Mouse (Mus musculus) forebrain, embryonic 15.5 days (tissue): ENCODE data around the gene Adora2b. TPM values are rescaled to one million over a fixed set of nuclear protein-coding genes. Genes with fewer than 3 reads are reported as not detected.

ENCODE experiments used
- ATAC-seq: fragments of 200-750 bp; cut with Nextera tagmentation; replicated peaks from 2 replicates; pipeline ENCODE4 v1.8.0; 2017; ENCODE audit warnings: mild to moderate bottlenecking, moderate TSS enrichment, moderate library complexity
- H3K27ac ChIP-seq: fragments of 300-500 bp; sonication (generic); replicated peaks from 2 replicates; pipeline ENCODE4 v1.5.1; 2015; ENCODE audit warnings: mild to moderate bottlenecking, inconsistent platforms
- H3K27me3 ChIP-seq: fragments of 300-500 bp; sonication (generic); 2 replicates; pipeline ENCODE4 v1.6.1; 2015; ENCODE audit warnings: inconsistent platforms
- H3K36me3 ChIP-seq: fragments of 300-500 bp; sonication (generic); 2 replicates; pipeline ENCODE4 v1.6.1; 2015; ENCODE audit warnings: mild to moderate bottlenecking, inconsistent platforms
- H3K4me1 ChIP-seq: fragments of 300-500 bp; sonication (generic); 2 replicates; pipeline ENCODE4 v1.6.1; 2015; ENCODE audit warnings: inconsistent platforms
- H3K4me2 ChIP-seq: fragments of 300-500 bp; sonication (generic); replicated peaks from 2 replicates; pipeline ENCODE4 v1.6.1; 2015; ENCODE audit warnings: mild to moderate bottlenecking, inconsistent platforms
- H3K4me3 ChIP-seq: fragments of 300-500 bp; sonication (generic); 2 replicates; pipeline ENCODE4 v1.5.1; 2015; ENCODE audit warnings: mild to moderate bottlenecking, inconsistent platforms
- H3K9ac ChIP-seq: fragments of 300-500 bp; sonication (generic); replicated peaks from 2 replicates; pipeline ENCODE4 v1.6.1; 2015; ENCODE audit warnings: mild to moderate bottlenecking, inconsistent platforms
- H3K9me3 ChIP-seq: fragments of 300-500 bp; sonication (generic); 2 replicates; pipeline ENCODE4 v1.6.1; 2016; ENCODE audit warnings: inconsistent platforms
- WGBS: fragments of 180-500 bp; shearing (Covaris S2); methylation state at CpG from one replicate; pipeline ENCODE4 v1.1.7; 2015; ENCODE audit warnings: mixed read lengths; 5-methylcytosine and 5-hydroxymethylcytosine counted together
- polyA plus RNA-seq: library from polyadenylated mRNA; unstranded; fragments of >200 nt; fragmentation: Nextera tagmentation; extraction: Ambion mirVana; gene quantifications from 2 replicates; pipeline ENCODE4 v1.2.1, GENCODE M21; 2015

Gene Adora2b
- polyA plus RNA-seq, 1 experiment from 2014 or later = 2.4 TPM

DNA sequence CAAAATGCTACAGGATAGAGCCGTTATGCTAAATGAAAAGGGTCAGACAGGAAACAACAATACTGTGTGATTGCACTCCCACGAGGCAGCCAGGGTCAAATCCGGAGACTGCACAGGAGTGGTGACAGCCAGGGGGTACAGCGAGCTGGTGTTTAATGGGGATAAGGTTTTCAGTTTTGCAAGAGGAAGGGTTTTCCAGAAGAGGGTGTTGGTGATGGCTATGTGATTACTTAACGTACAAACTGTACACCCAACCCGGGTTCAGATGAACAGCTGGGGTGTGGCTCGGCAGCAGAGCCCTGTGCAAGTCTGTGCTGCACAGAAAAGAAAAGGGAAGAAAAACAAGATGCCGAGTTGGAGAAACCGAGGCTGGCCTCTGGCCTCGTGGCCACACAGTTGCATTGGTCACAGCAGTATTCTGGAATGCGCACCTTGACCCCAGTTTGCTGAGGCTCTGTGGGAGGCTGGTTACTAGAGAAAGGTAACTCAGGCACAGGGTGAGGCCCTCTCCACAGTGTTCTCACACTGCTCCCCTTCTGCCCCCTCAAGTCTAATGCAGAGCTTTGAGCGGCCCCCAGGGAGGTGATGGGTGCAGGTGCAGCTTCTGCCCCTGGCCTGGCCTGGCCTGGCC, 8.0 kb upstream of the Adora2b start:
- no peaks in the 10 kb centered on the region for H3K9me3 ChIP-seq
- H3K9ac ChIP-seq = no peak overlapping the region
- H3K27ac ChIP-seq = no peak overlapping the region
- no peak overlapping the region for H3K4me3 ChIP-seq
- 84% methylated on average over 12 of the region's 12 CpGs for WGBS
- no peak for ATAC-seq
- H3K36me3 ChIP-seq = no peaks in the 10 kb centered on the region
- no peaks in the 10 kb centered on the region for H3K27me3 ChIP-seq
- no peaks in the 10 kb centered on the region for H3K4me1 ChIP-seq
- H3K4me2 ChIP-seq = no peak overlapping the region

DNA sequence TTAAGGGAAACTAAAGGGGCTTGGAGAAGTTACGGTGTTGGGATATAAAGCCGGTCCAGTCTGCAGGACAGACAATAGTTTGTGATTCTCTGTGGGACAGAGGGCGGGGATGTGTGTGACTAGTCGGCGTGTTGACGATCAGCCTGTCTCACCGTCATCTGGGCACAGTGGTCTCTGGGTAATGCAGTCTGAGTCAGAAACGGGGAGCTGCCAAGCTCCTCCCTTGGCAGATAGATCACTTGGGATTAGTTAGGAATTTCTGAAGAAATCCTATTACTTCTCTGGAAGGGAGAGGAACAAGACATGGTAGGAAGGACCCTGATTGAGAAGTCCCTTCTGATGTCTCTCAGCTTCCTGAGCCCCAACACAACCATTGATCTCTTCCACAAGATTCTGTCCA, 4.9 kb upstream of the Adora2b start:
- 87% methylated on average over 8 of the region's 8 CpGs for WGBS
- Histone ChIP-seq H3K27me3 (peaks cover 5% of the 10 kb centered on the region), H3K9me3 (no peaks in the 10 kb centered on the region), H3K27ac (no peak overlapping the region), H3K4me3 (no peak overlapping the region), H3K36me3 (no peaks in the 10 kb centered on the region), H3K4me2 (no peak overlapping the region), H3K4me1 (peaks cover 8% of the 10 kb centered on the region; the same call in 1 of the 2 replicates), H3K9ac (no peak overlapping the region)
- ATAC-seq = no peak

DNA sequence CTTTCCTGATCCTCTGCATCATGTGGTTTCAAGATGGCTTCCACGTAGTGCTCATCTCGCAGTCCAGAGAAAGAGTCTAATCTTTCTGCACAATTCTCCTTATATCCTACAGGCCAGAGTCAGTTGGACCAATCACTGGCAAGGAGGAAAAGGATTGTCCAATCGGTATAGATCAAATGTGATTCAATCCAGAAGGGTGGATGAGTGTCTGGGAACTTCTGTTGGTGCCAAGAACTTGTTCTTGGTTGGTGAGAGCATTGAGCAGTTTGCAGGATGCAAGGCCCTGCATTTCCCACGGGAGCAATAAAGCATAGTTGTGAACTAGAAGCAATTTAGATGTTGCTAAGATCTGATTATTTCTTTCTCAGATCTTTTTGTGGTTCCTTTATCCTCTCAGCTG, 4.3 kb upstream of the Adora2b start:
- H3K9ac ChIP-seq = no peak overlapping the region
- H3K27me3 ChIP-seq = peaks cover 11% of the 10 kb centered on the region
- ATAC-seq = no peak
- H3K4me3 ChIP-seq = no peak overlapping the region
- H3K9me3 ChIP-seq = no peaks in the 10 kb centered on the region
- H3K27ac ChIP-seq = no peak overlapping the region
- WGBS = 85% methylated on average over 4 of the region's 4 CpGs
- H3K4me1 ChIP-seq = peaks cover 13% of the 10 kb centered on the region
- no peaks in the 10 kb centered on the region for H3K36me3 ChIP-seq
- no peak overlapping the region for H3K4me2 ChIP-seq

DNA sequence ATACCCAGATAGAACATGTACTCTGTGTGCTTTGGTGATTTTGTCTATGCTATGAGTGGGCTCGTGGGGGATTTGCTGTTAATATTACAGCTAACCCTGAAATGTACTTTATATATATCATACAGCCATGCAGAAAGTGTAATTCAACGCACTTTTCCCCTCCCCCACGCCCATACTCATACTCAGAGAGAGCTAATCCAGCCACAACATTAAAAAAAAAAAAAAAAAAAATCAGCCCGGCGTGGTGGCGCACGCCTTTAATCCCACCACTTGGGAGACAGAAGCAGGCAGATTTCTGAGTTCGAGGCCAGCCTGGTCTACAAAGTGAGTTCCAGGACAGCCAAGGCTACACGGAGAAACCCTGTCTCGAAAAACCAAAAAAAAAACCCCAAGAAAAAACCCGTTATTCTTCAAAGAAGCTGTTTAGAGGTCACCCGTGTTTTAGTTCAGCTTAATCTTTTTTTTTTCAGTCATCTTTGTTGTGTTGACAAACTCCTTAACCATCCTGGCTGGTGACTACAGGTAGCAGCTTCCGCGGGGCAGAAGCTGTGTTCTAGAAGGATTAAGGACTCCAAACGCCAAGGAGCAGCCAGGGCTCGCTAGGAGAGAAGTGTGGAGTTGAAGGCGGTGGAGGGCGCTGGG, 904 bp upstream of the Adora2b start:
- H3K9me3 ChIP-seq = no peaks in the 10 kb centered on the region
- no peak overlapping the region for H3K27ac ChIP-seq
- peak overlapping the region; percentile 59 for H3K4me3 ChIP-seq
- H3K4me2 ChIP-seq = peak overlapping the region; percentile 97
- peaks cover 18% of the 10 kb centered on the region for H3K4me1 ChIP-seq
- H3K36me3 ChIP-seq = no peaks in the 10 kb centered on the region
- no peak for ATAC-seq
- H3K27me3 ChIP-seq = peaks cover 29% of the 10 kb centered on the region
- peak overlapping the region; percentile 46; the same call in 1 of the 2 replicates for H3K9ac ChIP-seq
- WGBS = 41% methylated on average over 18 of the region's 18 CpGs

DNA sequence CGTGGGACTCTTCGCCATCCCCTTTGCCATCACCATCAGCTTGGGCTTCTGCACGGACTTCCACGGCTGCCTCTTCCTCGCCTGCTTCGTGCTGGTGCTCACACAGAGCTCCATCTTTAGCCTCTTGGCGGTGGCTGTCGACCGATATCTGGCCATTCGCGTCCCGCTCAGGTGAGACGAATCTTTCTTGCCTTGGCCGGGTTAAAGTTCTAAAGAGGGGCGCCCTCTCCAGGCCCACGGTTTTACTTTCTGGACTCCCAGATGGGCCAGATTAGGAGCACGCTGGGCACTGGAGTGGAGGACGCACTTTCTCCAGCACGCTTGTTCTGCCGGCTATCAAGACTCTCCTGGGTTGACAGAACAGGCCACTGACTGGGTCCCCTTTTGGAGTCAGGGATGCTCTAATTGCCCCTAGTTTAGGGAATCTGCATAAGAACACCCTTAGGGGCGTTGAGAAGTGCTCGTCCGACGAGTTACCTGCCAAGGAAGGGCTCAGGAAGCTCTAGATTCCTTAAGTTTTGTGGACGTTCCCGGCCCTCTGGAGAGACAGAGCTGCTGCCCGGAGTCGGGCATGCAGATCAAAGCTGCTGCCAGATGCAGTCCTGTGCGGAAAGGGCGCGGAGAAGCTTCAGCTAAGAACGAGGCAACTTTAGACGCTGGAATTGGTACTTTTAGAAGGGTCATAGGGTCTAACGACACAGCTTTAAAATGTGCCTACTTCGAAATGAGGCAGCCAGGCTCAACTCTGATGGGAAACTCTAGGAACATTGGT, 668 bp downstream of the Adora2b start:
- Histone ChIP-seq H3K4me1 (peaks cover 18% of the 10 kb centered on the region), H3K4me3 (peak overlapping the region; percentile 59), H3K36me3 (no peaks in the 10 kb centered on the region), H3K27ac (no peak overlapping the region), H3K27me3 (peaks cover 29% of the 10 kb centered on the region), H3K4me2 (peak overlapping the region; percentile 97), H3K9ac (peak overlapping the region; percentile 46), H3K9me3 (no peaks in the 10 kb centered on the region)
- peak; percentile 44 for ATAC-seq
- 3% methylated on average over 35 of the region's 35 CpGs for WGBS

DNA sequence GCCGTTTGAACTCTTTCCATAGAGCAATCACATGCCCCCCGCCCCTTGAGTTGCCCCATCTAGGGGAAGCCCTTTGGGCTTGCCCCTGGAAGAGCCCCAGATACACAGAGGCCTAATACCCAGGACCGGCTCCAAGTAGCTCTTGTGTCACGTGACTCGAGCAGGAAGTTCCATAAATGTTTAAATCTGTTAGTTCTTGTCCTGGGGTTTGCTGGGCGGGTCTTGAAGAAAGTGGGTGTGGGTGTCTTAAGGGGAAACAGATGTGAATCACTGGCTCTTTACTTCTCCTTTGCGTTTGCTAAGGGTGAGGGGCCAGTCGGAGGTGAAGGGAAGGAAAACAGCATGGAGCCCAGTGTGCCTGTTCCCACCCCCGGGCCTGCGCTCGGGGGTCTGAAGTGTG, 2.3 kb downstream of the Adora2b start:
- Histone ChIP-seq H3K4me2 (no peak overlapping the region), H3K4me3 (no peak overlapping the region), H3K27me3 (peaks cover 29% of the 10 kb centered on the region), H3K9me3 (no peaks in the 10 kb centered on the region), H3K4me1 (peaks cover 18% of the 10 kb centered on the region), H3K36me3 (no peaks in the 10 kb centered on the region), H3K27ac (no peak overlapping the region), H3K9ac (no peak overlapping the region)
- no peak for ATAC-seq
- WGBS = 78% methylated on average over 11 of the region's 11 CpGs

DNA sequence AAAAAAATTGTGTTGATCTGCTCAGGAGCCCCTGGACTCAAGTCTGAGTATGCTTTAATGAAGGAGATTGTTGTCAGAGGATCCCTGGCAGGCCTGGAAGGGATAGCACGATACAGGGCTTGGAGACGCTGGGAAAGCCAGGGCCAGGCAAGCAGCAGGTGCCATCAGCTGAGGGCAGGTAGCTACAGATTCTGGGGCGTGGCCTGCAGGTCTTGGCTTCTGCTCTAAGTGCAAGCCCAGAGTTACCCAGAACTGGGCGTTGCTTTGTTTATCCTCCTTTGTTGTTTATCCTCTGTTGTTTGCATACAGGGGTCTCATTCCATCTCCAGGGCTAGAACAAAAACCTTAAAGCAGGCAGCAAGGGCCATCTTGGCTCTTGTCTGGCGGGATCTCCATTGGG, 4.6 kb downstream of the Adora2b start:
- H3K4me1 ChIP-seq = peaks cover 15% of the 10 kb centered on the region
- H3K27ac ChIP-seq = no peak overlapping the region
- 81% methylated on average over 5 of the region's 5 CpGs for WGBS
- no peaks in the 10 kb centered on the region for H3K36me3 ChIP-seq
- H3K4me3 ChIP-seq = no peak overlapping the region
- ATAC-seq = no peak
- H3K9ac ChIP-seq = no peak overlapping the region
- no peak overlapping the region for H3K4me2 ChIP-seq
- no peaks in the 10 kb centered on the region for H3K9me3 ChIP-seq
- peaks cover 29% of the 10 kb centered on the region for H3K27me3 ChIP-seq

DNA sequence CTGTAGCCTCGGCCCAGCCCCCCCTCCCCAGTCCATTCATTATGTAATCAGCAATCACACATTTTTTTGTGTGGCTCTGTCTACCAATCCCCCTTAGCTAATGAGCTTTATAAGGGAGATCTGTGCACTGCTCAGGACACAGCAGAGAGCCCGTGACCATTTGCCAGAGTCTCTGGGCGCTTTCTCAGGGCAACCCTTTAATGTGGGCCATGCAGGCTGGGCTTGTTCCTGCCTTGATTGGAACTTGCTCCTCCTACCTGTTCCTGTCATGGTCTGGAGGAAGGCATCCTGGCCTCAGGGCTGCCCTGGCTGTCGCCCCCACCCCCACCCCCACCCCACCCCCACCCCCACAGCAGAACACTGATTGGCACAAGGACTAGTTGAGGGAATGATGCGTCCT, 10.4 kb downstream of the Adora2b start:
- ATAC-seq = no peak
- Histone ChIP-seq H3K4me3 (no peak overlapping the region), H3K27me3 (no peaks in the 10 kb centered on the region), H3K9ac (no peak overlapping the region), H3K27ac (no peak overlapping the region), H3K4me1 (no peaks in the 10 kb centered on the region), H3K36me3 (no peaks in the 10 kb centered on the region), H3K9me3 (no peaks in the 10 kb centered on the region), H3K4me2 (no peak overlapping the region)
- WGBS = 53% methylated on average over 5 of the region's 5 CpGs

DNA sequence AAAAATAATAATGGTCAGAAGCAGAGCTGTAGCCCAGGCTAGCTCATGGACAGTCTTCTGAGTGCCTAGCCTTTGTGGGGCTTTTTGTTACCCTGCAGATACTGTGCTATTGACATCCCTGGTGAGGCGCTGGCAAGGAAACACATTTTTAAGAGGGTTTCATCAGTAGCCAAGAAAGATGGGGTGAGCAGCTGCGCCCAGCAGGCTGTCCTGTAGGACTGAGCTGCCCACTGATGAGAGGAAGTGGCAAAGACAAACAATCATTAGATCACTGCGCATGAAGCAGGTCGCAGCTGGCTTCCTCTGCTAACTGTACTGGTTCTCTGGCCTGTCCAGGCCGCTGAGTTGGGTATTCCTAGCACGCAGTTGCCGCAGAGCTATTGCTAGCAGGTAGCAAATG, 14.8 kb downstream of the Adora2b start:
- 80% methylated on average over 7 of the region's 7 CpGs for WGBS
- Histone ChIP-seq H3K4me3 (no peak overlapping the region), H3K4me2 (no peak overlapping the region), H3K27me3 (no peaks in the 10 kb centered on the region), H3K4me1 (peaks cover 15% of the 10 kb centered on the region), H3K36me3 (no peaks in the 10 kb centered on the region), H3K27ac (no peak overlapping the region), H3K9ac (no peak overlapping the region), H3K9me3 (no peaks in the 10 kb centered on the region)
- ATAC-seq = no peak

DNA sequence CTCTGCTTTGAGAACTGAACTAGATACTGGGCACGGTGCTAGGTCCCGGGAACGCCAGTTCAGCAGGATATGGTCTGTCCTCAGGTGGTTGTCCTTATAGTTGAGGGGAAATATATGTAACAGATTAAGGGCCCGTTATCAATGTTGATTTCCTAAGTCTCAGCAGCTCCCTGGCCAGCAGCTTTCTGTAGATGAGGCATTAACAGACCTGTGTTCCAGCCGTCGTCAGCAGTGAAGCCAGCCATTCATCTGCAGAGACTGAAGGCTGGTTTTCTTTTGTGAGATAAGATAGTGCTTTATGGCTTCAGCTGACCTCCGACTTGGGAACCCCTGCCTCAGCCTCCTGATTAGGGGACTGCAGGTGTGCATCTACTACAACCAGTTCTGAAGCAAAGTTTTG, 15.2 kb downstream of the Adora2b start:
- Histone ChIP-seq H3K4me3 (no peak overlapping the region), H3K9ac (no peak overlapping the region), H3K27me3 (no peaks in the 10 kb centered on the region), H3K9me3 (no peaks in the 10 kb centered on the region), H3K4me1 (peaks cover 15% of the 10 kb centered on the region), H3K4me2 (no peak overlapping the region), H3K27ac (no peak overlapping the region), H3K36me3 (no peaks in the 10 kb centered on the region)
- WGBS = 73% methylated on average over 7 of the region's 7 CpGs
- no peak for ATAC-seq

DNA sequence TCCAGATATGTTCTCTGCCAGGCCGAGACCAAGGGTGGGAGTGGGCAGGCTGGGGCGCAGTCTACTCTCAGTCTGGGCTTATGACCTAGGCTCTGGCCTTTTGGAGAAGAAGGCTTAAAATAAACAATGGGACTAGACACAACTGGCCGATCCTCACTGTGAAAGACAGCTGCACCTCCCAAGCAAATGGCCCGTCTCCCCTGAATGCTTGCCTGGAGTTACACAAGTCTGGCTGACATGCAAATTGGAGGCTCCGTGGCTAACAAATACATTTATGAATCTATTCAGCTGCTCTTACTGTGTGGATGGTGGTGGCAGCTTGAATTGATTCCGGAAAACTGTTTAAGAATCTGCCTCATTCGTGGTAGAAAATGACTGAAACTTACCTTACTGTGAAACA, 16.9 kb downstream of the Adora2b start:
- 60% methylated on average over 7 of the region's 7 CpGs for WGBS
- H3K27ac ChIP-seq = no peak overlapping the region
- no peak for ATAC-seq

DNA sequence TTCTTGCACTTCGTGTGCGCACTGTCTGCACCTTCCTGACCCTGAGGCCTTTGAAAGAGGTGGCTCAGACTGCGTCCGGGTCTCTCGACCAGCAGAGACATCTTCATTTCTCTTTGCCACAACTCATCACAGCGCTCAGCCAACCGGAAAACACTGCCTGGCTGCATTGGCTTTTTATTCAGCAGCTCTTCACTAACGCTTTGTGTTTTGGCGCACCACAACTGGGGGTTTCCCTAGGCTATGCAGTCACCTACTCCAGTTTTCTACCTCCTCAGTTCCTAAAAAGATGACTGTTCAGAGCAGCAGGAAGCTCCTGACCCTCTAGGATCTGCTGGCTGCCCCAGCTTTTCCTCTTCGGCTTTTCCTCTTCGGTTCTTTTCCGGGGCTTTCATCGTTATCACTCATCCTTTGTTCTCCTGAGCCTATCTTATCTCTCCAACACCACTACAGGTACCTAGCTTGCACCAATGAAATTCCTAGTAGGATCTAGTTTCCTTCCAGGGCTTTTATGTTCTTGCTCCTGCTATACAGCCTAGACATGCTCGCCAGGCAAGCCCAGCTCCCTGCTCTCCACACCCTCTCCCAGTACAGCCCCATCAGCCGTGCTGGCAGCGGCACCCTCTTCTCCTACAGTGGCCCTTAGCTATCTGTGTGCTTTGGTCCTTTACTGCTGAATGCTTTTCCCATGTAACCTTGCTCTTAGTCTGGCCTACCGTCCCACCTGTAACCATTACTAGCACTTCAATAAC, 17.9 kb downstream of the Adora2b start:
- Histone ChIP-seq H3K4me2 (no peak overlapping the region), H3K27me3 (no peaks in the 10 kb centered on the region), H3K9me3 (no peaks in the 10 kb centered on the region), H3K4me1 (peaks cover 15% of the 10 kb centered on the region), H3K36me3 (no peaks in the 10 kb centered on the region), H3K27ac (no peak overlapping the region), H3K4me3 (no peak overlapping the region), H3K9ac (no peak overlapping the region)
- WGBS = 46% methylated on average over 17 of the region's 17 CpGs
- no peak for ATAC-seq

More for the DNA sequence above, 16.9 kb downstream of the Adora2b start:
- H3K4me2 ChIP-seq = no peak overlapping the region
- H3K36me3 ChIP-seq = no peaks in the 10 kb centered on the region
- H3K9ac ChIP-seq = no peak overlapping the region
- peaks cover 15% of the 10 kb centered on the region for H3K4me1 ChIP-seq
- no peaks in the 10 kb centered on the region for H3K9me3 ChIP-seq
- H3K4me3 ChIP-seq = no peak overlapping the region
- no peaks in the 10 kb centered on the region for H3K27me3 ChIP-seq
